Mouse (Mus musculus) left cerebral cortex, postnatal 36 days (tissue): Measurements from ENCODE around the gene Col11a2. TPM values are rescaled to one million over a fixed set of nuclear protein-coding genes. Genes with fewer than 3 reads are reported as not detected.

ENCODE experiments used
- DNase-seq, 2 experiments: peaks; one replicate each; pipeline ENCODE4 v3.0.0; 2021 to 2022; ENCODE audit warnings: low spot score in 2 of 2, mixed read lengths in 1 of 2
- intact Hi-C: fragments of 180-260 bp; cut with DNase I; formaldehyde crosslinking; loops from one replicate; pipeline ENCODE4 v1.15.1; 2025
- total RNA-seq, 2 experiments: library from RNA; stranded (reverse); gene quantifications; 2 replicates each; pipeline ENCODE4 v1.2.3; 2021

Gene Col11a2
- total RNA-seq, 2 experiments from 2014 or later = 15.1 to 16.3 TPM

DNA sequence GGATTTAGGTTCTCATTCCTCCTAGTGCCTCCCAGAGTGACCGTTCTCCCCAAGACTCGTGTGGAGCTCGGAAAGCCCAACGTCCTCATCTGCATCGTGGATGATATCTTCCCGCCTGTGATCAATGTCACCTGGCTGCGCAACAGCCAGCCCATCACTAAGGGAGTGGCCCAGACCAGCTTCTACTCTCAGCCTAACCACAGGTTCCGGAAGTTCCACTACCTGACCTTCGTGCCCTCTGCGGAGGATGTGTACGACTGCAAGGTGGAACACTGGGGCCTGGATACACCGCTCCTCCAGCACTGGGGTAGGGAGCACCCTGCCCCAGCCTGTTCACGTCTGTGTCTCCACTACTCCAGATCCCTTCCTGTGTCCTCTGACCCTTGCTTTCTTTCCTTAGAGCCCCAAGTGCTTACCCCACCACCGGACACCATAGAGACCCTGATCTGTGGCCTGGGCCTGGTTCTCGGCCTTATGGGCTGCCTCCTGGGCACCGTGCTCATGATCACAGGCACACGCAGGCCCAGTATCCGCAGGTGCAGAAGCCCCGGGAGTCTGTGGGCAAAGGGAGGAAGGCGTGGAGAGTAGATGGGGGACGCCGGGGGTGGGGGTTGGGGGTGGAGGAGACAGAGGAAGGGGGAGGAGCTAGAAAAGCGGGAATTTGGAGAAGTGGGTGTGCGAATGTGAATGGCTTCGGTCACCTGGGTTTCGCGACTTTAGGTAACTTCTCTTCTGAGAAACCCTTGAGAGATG lies 55.2 kb downstream of the Col11a2 start:
- intact Hi-C loops = no loop called here

DNA sequence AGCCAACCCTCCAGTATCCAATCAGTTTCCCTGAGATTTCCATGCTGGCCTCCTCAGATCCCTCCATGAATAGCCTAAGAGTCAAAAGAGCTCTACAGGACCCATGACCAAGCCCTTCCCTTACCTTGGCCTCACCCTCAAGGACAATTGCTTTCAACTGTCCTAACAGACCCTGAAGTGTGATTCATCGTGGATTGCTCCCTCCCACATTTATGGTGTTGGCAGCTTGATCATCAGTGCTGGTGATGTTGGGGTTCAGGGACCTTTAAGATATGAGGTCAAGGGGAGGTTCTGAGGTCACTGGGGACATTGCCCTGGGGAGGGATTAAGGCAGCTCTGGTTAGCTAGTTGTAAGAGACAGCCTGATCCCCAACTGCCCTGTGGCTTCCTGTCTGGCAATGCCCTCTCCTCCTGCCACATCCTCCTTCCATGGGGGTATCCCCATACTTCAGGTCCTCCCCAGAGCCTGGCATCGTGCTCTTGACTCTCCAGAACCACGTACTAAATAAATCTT lies 57.3 kb downstream of the Col11a2 start:
- intact Hi-C loops = no loop called here
- no peak for DNase-seq

More for the DNA sequence above, 55.2 kb downstream of the Col11a2 start:
- DNase-seq = no peak

DNA sequence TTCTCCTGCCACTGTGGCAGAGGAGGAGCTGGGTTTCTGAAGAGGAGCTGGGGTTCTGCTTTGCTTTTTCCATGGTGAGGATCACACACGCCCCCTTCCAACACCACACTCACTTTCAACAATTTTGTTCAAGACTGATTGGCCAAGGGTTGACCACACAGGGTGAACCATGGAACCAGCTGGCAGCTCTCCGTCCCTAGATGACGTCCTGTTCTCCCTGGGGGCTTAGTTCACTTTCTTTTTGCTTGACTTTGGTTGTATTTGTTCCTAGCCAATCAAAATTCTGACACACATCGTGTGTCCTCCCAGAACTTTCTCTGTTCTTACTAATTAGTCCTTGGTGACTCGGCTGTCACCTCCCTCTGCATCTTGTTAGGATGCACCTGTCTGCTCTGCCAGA lies 58.0 kb downstream of the Col11a2 start:
- no peak for DNase-seq
- intact Hi-C loops = no loop called here

DNA sequence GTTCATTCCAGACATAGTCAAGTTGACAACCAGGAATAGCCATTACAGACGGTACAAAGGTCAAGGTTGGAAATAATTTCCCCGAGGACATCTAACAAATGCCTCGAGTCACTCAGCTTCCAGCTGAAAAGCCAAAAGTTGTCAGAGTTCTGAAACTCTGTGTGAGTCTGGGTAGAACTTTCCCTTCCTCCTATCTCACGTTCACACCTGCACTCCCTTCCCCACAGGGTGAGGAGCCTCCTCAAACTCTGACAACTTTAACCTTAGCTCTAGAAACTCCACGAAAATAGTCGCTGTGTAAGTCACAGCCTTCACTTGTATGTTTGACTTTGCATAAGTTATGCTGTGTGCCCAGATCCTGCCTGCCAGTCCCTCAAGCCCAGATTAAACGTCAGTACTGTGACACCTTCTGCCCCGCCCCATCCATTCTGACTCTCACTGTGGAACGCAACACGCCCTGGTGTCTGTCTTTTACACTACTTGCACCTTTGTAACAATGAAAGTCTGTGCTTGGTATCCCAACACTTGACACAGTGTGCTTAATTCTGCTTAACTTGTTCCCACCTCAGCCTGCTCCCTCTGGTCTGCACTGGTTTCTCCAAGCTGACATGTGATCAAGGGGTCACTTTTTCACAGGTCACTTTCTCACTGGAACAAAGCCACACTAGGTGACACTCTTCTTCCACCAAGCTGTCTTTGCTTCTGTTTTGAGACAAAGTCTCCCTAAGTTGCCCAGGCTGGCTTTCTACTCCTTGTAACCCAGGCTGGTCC lies 59.7 kb downstream of the Col11a2 start:
- intact Hi-C loops = no loop called here
- no peak for DNase-seq

DNA sequence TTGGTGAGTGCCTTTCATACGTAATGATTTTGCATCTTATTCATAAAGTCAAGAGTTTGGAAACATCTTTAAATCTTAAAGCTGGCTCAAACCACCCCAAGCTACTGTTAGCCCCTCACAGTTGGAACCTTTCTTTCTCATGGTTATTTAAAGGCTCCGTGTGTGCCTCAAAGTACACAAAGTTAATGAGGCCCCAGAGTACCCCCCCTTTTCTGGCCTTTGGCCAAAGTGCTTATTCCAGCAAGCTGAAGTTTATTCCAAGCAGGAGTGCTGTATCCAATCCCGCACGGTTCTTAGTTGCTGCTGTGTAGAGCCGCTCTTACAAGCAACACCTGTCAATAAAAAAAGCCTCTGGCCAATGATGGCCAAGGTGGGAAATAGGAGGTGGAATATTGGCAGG lies 60.3 kb downstream of the Col11a2 start:
- DNase-seq = no peak
- intact Hi-C loops = no loop called here

DNA sequence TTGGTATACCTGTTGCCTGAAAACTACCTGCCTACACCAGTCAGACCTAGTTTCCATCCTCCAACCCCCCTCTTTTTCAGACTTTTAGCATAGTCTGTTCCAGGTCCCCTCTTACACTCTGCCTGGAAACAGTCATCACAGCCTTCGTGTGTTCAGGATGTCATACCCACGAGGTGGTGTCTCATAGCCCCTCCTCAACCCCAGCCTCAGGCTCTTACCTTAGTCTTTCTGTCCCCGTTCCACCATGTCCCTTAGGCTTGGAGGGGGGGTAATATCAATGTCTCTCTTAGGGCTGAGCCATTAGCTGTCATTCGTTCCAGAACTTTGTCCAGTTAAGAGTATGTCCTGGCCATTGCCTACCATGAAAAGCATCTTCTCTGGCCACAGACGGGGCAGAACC lies 61.9 kb downstream of the Col11a2 start:
- intact Hi-C loops = loop anchor here (5.0 kb wide), 1 partner anchor 66 kb away; no protein-coding TSS in a partner anchor
- no peak for DNase-seq

DNA sequence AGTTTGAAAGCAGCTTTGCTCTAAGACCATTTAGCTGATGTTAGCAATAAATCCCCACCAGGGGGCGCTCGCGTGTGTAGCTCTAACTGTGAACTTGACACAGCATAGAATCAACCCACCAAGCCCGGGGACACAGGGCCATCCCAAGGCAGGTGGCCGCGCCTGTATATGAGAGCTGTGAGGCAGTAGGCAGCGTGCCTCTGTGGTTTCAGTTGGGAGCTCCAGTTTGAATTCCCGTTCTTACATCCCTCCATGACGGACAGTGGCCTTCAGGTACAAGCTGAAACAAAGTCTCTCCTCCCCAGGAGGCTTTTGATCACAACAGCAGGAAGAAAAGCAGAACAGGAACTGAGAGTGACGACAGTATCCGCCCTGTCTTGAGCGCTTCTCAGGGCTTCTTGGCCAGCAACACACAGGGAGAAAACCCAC lies 62.4 kb downstream of the Col11a2 start:
- intact Hi-C loops = loop anchor here (5.0 kb wide), 1 partner anchor 66 kb away; no protein-coding TSS in a partner anchor
- peak; percentile 76 to 85 for DNase-seq

DNA sequence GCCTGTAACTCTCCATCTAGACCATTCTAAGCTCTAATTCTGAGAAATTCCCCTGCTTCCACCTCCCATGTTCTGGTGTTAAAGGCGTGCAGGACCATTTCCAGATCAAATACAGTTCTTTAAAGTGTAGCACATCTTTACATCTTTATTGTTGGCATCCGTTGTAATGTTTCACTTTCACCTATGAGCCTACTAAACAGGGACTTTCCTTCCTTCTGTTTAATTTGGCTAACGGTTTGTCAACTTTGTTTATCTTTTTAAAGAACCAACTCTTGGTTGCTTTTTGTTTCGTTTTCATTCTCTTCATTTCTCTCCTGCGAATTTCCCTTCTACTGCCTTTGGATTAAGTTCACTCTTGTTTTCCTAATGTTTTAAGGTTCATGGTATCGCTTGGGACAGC lies 63.6 kb downstream of the Col11a2 start:
- intact Hi-C loops = loop anchor here (5.0 kb wide), 1 partner anchor 64 kb away; no protein-coding TSS in a partner anchor
- DNase-seq = no peak

DNA sequence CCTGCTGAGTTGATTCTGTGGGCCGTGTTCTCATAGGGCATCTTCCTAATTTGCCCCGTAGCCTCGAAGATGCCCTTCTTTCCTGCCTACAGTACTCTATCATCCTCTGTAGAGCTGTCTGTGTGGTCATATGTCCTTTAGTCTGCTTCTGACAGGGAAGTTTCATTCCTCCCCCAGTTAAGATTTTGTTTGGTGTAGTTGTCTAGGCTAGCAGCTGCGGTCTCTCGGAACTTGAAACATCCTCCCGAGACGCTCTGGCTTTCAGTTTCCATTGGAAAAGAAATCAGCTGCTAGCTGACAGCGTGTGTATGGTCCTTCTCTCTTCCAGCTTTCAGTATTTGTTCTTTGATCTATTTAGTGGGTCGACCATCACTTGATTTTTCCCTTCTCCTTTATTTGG lies 65.6 kb downstream of the Col11a2 start:
- no peak for DNase-seq
- intact Hi-C loops = loop anchor here (5.0 kb wide), 1 partner anchor 62 kb away; no protein-coding TSS in a partner anchor

DNA sequence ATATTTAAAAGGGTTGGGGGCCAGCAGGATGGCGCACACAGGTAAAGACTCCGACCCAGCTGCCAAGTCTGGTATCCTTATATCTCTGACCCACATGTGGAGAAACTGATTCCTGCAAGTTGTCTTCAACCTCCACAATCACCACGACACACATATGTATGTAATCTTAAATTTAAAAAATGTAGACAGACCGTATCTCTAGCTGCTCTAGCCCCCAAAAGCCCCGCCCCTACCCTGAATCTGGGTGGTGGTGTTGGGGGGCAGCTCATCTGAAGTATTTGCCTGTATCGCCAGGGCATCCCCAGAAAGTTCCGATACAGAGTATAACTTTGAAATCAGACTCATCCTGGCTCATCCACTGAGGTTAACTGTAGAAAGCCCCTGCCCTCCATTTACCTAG lies 67.3 kb downstream of the Col11a2 start:
- intact Hi-C loops = no loop called here

DNA sequence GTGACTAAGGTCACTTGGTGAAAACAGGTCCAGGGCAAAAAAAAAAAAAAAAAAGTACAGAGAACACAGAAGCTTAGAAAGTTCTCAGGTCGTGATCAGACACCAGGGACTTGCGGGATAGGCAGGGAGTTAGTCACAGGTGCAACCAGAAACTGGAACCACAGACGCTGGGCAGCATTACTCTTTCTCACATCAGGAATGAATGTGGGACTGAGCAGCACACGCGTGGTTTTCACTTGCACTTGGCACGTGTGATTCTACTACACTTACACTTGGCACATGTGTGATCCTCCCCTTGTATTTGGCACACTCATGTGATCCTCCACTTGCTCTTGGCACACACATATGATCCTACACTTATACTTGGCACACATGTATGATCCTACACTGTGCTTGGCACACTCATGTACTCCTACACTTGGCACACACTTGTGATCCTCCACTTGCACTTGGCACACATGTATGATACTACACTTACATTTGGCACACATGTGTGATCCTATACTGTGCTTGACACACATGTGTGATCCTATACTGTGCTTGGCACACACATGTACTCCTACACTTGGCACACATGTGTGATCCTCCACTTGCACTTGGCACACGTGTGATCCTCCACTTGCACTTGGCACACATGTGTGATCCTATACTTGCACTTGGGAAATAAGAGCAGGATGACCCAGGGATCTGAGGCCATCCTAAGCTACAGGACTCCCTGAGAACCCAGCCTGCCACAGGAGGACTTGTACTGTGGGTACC lies 68.1 kb downstream of the Col11a2 start:
- intact Hi-C loops = no loop called here
- DNase-seq = no peak

More for the DNA sequence above, 67.3 kb downstream of the Col11a2 start:
- DNase-seq = no peak

DNA sequence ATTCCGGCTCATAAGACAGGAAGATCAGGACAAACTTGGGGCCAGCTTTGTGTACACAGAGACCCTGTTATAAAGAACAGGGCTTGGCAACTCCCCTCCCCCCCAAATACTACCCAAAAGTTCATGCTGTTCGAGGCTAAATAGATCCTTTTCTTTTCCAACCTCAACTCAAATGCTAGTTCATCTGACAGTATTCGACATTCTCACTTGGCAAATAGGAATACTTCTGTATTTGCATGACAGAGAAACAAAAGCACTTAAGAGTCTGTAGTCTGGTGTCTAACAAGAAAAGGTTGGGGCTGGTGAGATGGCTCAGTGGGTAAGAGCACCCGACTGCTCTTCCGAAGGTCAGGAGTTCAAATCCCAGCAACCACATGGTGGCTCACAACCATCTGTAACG lies 69.2 kb downstream of the Col11a2 start:
- intact Hi-C loops = no loop called here
- DNase-seq = no peak

DNA sequence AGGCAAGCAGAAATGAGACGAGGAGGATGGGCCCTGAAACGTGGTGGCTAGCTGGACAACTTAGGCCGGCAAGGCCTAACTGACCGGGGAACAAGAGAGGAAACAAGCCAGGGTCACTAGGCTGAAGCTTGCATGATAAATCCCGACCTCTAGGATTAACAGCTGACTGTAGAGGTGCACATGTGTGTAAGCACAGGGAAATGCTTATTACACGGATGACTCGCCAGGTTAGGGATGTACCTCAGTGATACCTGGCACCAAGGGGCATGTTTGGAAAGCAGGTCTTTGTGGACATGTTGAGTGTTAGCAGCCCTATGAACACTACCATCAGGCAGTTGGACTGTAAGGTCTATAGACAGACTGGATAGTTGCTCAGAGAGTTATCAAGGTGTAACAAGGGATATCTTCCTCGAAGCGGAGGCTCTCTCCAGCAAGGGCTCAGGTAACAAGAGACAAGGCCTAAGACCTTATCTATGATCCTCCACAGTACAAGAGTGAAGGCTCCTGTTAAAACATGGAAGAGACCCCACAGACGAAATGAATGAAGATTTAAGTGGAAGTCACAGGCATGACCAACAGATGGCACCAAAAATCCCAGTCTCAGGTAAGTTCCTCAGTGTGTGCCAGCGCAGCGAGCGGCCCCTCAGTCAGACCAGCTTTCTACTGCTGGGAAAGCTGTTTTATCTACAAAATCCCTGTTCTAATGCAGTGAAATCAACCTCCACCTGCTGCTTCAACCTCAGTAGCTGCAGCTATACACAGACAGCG lies 70.0 kb downstream of the Col11a2 start:
- intact Hi-C loops = no loop called here
- no peak for DNase-seq

DNA sequence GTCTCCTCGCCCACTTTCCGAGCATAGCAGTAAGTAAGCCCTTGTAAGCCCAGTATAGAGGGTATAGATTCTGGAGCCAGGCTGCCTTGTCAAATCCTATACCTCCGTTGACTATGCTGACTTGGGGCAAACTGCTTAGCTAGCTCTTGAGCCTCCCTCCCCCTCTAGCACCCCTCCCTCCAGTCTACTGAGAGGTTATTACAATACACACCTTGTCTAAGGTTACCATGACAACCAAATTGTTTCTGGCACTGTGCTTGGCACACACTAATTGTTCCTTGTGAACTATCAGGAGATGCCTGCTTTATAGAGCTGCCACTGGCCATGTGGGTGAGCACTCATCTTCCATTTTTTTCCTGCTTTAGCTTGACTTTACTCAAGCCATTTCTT lies 70.6 kb downstream of the Col11a2 start:
- DNase-seq = no peak
- intact Hi-C loops = no loop called here

DNA sequence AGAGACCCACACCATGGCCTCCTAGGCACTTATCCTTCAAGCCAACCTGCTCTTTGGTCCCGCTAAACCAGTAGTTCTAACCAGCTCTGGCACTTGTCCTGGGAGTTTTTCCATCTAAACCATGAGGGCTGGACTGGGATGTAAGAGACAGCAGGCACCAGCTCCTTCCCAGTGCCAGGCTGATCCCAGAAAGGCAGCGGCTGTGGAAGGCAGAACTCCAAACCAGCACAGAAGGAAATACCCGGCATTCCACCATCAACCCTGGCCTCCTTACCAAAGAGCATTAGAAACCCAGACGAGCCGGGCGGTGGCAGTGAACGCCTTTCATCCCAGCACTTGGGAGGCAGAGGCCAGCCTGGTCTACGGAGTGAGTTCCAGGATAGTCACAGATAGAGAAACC lies 71.1 kb downstream of the Col11a2 start:
- intact Hi-C loops = no loop called here
- no peak for DNase-seq

DNA sequence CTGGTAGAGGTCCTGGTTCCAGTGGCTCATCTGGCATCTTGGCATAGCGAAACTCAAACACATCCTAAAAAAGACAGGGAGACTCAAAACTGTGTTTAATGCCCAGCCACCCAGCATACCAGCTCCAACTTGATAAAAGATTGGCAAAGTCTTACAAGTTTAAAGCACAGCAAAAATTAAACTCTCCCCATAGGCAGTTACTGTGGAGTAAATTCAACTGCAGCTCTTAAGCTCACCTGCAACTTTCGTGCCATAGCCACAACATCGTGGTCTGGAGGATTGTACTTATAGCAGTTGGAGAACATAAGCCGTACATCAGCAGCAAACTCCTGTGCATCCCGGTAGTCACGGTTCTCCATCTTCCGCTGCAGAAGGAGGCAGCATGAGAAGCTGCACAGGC lies 74.9 kb downstream of the Col11a2 start:
- intact Hi-C loops = no loop called here
- no peak for DNase-seq
